Mouse (Mus musculus): ENCODE measurements around the gene Dnaja1. TPM values are rescaled to one million over a fixed set of nuclear protein-coding genes. Genes with fewer than 3 reads are reported as not detected.

The Dnaja1 gene
- polyA plus RNA-seq, 1 experiment from 2014 or later, result 583 TPM

DNA sequence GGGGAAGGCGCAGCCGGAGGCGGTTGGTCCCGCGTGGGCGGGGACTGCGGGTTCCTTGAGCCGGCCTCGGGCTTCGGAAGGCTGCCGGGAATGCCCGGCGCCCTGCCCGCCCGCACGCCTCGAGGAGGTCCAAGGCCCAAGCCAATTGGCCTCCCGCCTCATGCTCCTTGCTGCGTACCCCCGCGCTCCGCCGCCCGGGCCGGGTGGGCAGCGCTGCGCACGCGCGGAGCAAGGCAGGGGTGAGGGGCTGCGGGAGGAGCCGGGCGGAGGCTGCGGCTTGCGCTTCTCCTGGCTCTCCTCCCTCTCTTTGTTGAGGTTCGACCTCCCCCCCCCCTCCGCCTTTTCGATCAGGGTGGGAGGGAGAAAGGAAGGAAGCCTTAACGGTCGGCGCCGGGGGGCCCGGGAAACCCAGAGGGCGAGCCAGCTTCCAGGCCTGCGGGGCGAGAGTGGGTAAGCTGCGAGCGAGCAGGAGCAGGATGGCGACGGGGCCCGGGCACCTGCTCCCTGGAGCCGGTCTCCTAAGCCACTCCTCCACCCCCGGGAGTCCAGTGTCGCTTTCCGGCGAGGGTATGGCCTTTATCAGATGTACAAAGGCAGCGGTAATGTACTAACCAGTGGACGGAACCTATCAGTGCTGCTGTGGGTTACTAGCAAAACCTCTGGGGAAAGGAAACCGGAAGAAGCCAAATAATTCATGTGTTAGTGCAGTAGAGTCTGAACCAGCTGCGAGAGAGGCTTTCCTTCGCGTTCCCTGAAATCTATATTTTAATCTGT is 924 bp downstream of the Dnaja1 start:
- H3K4me1 ChIP-seq (ENCODE audit: control insufficient read depth, insufficient read depth, low read length), result peaks cover 17% of the 10 kb centered on the region
- H3K36me3 ChIP-seq (ENCODE audit: control insufficient read depth, insufficient read depth, low read length), result peaks cover 19% of the 10 kb centered on the region; the same call in 1 of the 2 replicates
- H3K27ac ChIP-seq (replicated peaks; ENCODE audit: low read depth, low read length), result peak overlapping the region; percentile 98
- peak; percentile 80 for DNase-seq (ENCODE audit: low spot score)
- peak overlapping the region; percentile 96 for H3K9ac ChIP-seq (ENCODE audit: low read length)
- peak overlapping the region; percentile 91 for H3K4me3 ChIP-seq (ENCODE audit: low read depth, low read length)
- no peaks in the 10 kb centered on the region for H3K9me3 ChIP-seq (ENCODE audit: control insufficient read depth, low read length)
- peak; percentile 87 for ATAC-seq (ENCODE audit: insufficient number of reproducible peaks, low FRiP score, low TSS enrichment, low read depth)
- H3K27me3 ChIP-seq (ENCODE audit: control insufficient read depth, insufficient read depth, low read length), result no peaks in the 10 kb centered on the region
- peak overlapping the region; percentile 80 for H3K4me2 ChIP-seq (ENCODE audit: low read depth, severe bottlenecking)
- WGBS, result under 1% methylated on average over 38 of the region's 62 CpGs

DNA sequence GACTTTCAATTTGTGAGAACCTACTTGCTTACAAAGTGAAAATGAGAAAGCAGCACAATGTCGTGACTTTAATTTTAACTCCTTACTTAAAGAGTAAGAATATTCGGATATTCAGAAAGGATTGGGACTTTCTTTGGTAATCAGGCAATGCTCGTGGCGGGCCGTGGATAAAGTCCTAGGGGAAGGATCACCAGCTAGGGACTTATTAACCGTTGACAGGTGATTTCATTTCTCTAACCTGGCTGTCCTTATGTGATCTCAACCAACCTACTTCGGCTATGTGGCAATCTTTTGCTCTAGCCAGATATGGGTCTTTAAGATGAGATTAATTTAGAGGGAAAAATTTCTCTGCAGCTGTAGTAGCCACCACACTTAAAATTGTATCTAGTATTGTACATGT is 3.2 kb downstream of the Dnaja1 start:
- Histone ChIP-seq H3K4me3 (ENCODE audit: low read depth, low read length) (no peak overlapping the region), H3K4me1 (ENCODE audit: control insufficient read depth, insufficient read depth, low read length) (peaks cover 17% of the 10 kb centered on the region), H3K36me3 (ENCODE audit: control insufficient read depth, insufficient read depth, low read length) (peaks cover 26% of the 10 kb centered on the region; the same call in 1 of the 2 replicates), H3K9me3 (ENCODE audit: control insufficient read depth, low read length) (no peaks in the 10 kb centered on the region), H3K9ac (ENCODE audit: low read length) (no peak overlapping the region), H3K27ac (replicated peaks; ENCODE audit: low read depth, low read length) (no peak overlapping the region), H3K4me2 (ENCODE audit: low read depth, severe bottlenecking) (no peak overlapping the region), H3K27me3 (ENCODE audit: control insufficient read depth, insufficient read depth, low read length) (no peaks in the 10 kb centered on the region)
- ATAC-seq (ENCODE audit: insufficient number of reproducible peaks, low FRiP score, low TSS enrichment, low read depth) (no peak), DNase-seq (ENCODE audit: low spot score) (no peak)
- 89% methylated on average over 7 of the region's 7 CpGs for WGBS

DNA sequence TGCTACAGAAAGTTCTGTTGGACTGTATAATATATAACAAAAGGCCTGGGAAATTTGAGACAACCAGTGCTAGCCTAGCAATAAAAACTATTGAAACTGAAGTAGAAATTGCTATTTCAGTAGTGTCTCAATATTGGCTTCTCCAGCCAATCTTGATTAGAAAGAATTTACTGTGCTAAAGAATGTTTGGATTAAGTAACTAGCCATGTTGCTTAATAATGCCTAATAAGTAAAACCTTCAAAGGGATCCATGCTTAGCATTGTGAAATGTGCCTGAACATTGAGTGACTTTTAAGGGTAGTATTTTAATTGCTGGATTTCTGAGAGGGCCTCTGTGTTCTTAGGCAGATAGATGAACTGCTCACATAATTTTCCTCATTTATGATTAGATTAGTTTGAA is 3.6 kb downstream of the Dnaja1 start:
- ATAC-seq (ENCODE audit: insufficient number of reproducible peaks, low FRiP score, low TSS enrichment, low read depth), result no peak
- no peak overlapping the region for H3K4me3 ChIP-seq (ENCODE audit: low read depth, low read length)
- H3K9me3 ChIP-seq (ENCODE audit: control insufficient read depth, low read length), result no peaks in the 10 kb centered on the region
- no peaks in the 10 kb centered on the region for H3K27me3 ChIP-seq (ENCODE audit: control insufficient read depth, insufficient read depth, low read length)
- no peak for DNase-seq (ENCODE audit: low spot score)
- H3K9ac ChIP-seq (ENCODE audit: low read length), result no peak overlapping the region
- H3K4me2 ChIP-seq (ENCODE audit: low read depth, severe bottlenecking), result no peak overlapping the region
- no peak overlapping the region for H3K27ac ChIP-seq (replicated peaks; ENCODE audit: low read depth, low read length)
- H3K4me1 ChIP-seq (ENCODE audit: control insufficient read depth, insufficient read depth, low read length), result peaks cover 17% of the 10 kb centered on the region
- peaks cover 26% of the 10 kb centered on the region; the same call in 1 of the 2 replicates for H3K36me3 ChIP-seq (ENCODE audit: control insufficient read depth, insufficient read depth, low read length)

DNA sequence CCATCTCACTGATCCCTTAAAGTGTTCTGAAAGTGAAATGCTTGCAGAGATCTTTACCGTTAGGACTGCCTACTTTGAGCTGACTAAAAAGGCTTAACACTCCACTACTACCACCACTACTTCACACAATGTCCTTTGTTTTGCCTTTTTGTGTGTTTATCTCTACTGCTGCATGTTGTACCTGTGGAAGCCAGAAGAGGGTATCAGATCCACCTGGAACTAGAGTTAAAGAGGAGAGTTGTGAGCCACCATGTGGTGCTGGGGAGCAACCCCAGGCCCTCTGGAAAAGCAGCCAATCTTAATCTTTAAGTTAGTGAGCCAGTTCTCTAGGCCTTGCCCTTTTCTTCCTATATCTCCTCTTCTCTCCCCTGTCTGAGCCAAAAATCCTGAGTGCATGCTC is 5.3 kb downstream of the Dnaja1 start:
- no peak overlapping the region for H3K4me2 ChIP-seq (ENCODE audit: low read depth, severe bottlenecking)
- 92% methylated on average over 1 of the region's 1 CpGs for WGBS
- H3K36me3 ChIP-seq (ENCODE audit: control insufficient read depth, insufficient read depth, low read length), result peaks cover 26% of the 10 kb centered on the region; the same call in 1 of the 2 replicates
- H3K27me3 ChIP-seq (ENCODE audit: control insufficient read depth, insufficient read depth, low read length), result no peaks in the 10 kb centered on the region
- H3K4me3 ChIP-seq (ENCODE audit: low read depth, low read length), result no peak overlapping the region
- ATAC-seq (ENCODE audit: insufficient number of reproducible peaks, low FRiP score, low TSS enrichment, low read depth), result no peak
- H3K9ac ChIP-seq (ENCODE audit: low read length), result no peak overlapping the region
- H3K27ac ChIP-seq (replicated peaks; ENCODE audit: low read depth, low read length), result no peak overlapping the region
- H3K4me1 ChIP-seq (ENCODE audit: control insufficient read depth, insufficient read depth, low read length), result peaks cover 13% of the 10 kb centered on the region
- no peaks in the 10 kb centered on the region for H3K9me3 ChIP-seq (ENCODE audit: control insufficient read depth, low read length)
- no peak for DNase-seq (ENCODE audit: low spot score)

DNA sequence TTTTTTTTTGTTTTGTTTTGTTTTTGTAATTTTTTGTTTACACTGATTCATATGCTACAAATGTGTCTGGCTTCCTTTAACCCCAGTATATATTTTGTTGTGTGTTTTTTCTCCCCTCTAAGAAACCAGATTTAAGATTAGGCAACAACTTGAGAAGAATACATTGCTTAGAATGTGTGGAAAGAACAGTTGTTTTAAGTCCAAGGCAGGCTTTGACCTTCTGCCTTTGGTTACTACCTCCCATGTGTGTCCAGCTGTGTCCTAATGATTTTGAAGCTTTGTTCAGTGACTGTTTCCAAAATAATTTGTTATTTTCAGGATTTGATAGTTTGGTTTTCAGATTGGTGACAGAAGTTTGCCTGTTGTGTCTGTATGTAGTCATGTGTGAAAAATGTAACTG is 9.3 kb downstream of the Dnaja1 start:
- no peak overlapping the region for H3K4me3 ChIP-seq (ENCODE audit: low read depth, low read length)

DNA sequence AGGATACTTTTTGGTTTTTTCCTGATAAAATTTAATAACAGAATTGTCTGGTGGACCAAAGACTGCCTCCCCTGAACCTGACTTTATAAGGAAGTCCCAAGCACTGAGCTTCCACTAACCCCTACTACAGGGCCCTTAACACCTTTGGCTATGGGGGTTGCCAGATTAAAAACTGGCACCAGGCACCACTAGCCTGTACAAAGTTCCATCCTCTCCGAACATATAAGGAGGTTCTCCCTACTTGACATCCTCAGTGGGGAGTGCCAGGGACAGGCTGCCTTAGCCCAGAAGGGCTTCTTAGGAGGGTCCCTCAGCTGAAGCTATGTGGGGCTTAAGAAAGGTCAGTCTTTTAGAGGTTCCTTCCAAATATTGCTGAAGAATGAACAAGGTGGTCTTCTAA is 13.4 kb downstream of the Dnaja1 start:
- DNase-seq (ENCODE audit: low spot score) (no peak), ATAC-seq (ENCODE audit: insufficient number of reproducible peaks, low FRiP score, low TSS enrichment, low read depth) (no peak)
- Histone ChIP-seq H3K27ac (replicated peaks; ENCODE audit: low read depth, low read length) (no peak overlapping the region), H3K9ac (ENCODE audit: low read length) (no peak overlapping the region), H3K4me2 (ENCODE audit: low read depth, severe bottlenecking) (no peak overlapping the region), H3K9me3 (ENCODE audit: control insufficient read depth, low read length) (no peaks in the 10 kb centered on the region), H3K4me1 (ENCODE audit: control insufficient read depth, insufficient read depth, low read length) (no peaks in the 10 kb centered on the region), H3K36me3 (ENCODE audit: control insufficient read depth, insufficient read depth, low read length) (peaks cover 8% of the 10 kb centered on the region; the same call in 1 of the 2 replicates), H3K4me3 (ENCODE audit: low read depth, low read length) (no peak overlapping the region), H3K27me3 (ENCODE audit: control insufficient read depth, insufficient read depth, low read length) (no peaks in the 10 kb centered on the region)
- WGBS, result 75% methylated on average over 1 of the region's 1 CpGs

More for the DNA sequence above, 9.3 kb downstream of the Dnaja1 start:
- Histone ChIP-seq H3K36me3 (ENCODE audit: control insufficient read depth, insufficient read depth, low read length) (peaks cover 23% of the 10 kb centered on the region; the same call in 1 of the 2 replicates), H3K27ac (replicated peaks; ENCODE audit: low read depth, low read length) (no peak overlapping the region), H3K9ac (ENCODE audit: low read length) (no peak overlapping the region), H3K9me3 (ENCODE audit: control insufficient read depth, low read length) (no peaks in the 10 kb centered on the region), H3K27me3 (ENCODE audit: control insufficient read depth, insufficient read depth, low read length) (no peaks in the 10 kb centered on the region), H3K4me1 (ENCODE audit: control insufficient read depth, insufficient read depth, low read length) (no peaks in the 10 kb centered on the region), H3K4me2 (ENCODE audit: low read depth, severe bottlenecking) (no peak overlapping the region)
- DNase-seq (ENCODE audit: low spot score) (no peak), ATAC-seq (ENCODE audit: insufficient number of reproducible peaks, low FRiP score, low TSS enrichment, low read depth) (no peak)

DNA sequence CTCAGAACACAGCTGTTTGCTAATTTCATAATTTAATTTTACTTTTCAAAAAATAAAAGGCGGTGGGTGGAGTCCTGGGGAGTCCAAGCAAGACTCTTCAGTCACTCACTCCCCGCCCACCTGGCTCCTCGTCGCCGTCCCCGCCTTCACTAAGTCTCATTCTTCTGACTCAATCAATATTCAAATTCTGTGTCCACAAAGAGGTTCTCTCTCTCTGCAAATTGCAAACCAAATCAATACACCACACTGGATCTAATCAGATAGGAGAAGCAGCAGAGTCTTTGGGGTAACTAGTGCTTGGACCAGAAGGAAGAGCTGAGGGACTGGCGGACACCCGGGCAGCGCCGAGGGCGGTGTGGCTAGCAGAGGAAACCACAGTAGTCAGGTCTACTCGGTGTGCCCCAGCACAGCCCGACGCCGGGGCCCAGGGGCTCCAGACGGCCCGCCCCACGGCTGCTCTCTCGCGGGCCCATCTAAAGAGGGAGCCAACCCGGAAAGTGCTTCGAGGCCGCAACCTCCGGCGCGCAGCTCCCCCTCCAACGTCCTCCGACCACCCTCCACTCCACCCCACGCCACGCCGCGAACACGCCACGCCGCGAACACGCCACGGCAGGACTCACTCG is 35.3 kb downstream of the Dnaja1 start:
- Histone ChIP-seq H3K27ac (replicated peaks; ENCODE audit: low read depth, low read length) (no peak overlapping the region), H3K4me3 (ENCODE audit: low read depth, low read length) (peak overlapping the region; percentile 100), H3K9ac (ENCODE audit: low read length) (peak overlapping the region; percentile 89), H3K4me1 (ENCODE audit: control insufficient read depth, insufficient read depth, low read length) (no peaks in the 10 kb centered on the region), H3K9me3 (ENCODE audit: control insufficient read depth, low read length) (no peaks in the 10 kb centered on the region), H3K4me2 (ENCODE audit: low read depth, severe bottlenecking) (peak overlapping the region; percentile 71), H3K36me3 (ENCODE audit: control insufficient read depth, insufficient read depth, low read length) (peaks cover 5% of the 10 kb centered on the region; the same call in 1 of the 2 replicates), H3K27me3 (ENCODE audit: control insufficient read depth, insufficient read depth, low read length) (no peaks in the 10 kb centered on the region)
- DNase-seq (ENCODE audit: low spot score) (no peak), ATAC-seq (ENCODE audit: insufficient number of reproducible peaks, low FRiP score, low TSS enrichment, low read depth) (peak; percentile 76)
- WGBS, result under 1% methylated on average over 37 of the region's 39 CpGs

DNA sequence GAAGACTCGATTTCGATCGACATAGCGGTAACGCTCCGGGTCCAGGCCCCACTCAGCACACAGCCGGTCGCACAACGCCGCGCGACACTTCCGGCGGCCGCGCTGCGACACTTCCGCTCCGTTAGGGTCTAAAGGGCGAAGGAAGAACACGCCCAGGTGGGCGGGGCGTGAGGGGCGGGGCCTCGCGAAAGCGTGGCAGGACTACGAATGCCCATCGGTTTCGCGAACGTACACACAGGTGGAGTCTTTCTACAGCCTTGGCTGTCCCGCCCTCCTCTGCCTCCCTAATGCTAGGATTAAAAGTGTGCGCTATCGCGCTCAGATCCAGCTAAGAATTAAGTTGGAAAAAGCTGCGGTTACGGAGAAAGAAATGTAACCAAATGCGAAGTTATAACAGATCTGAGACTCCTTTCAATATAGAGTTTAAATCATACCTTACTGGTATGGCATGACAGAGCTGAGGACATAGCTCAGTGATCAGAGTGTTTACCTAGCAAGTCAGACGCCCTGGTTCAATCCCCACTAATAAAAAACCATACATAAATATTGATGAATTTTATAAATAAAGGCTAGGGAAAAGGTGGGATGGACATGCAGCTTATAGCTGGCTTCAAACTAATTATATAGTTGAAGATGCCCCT is 36.0 kb downstream of the Dnaja1 start, which contains the start of gene Smu1:
Gene Smu1 (minus strand): TSS at position 144 of the 641 bp plus-strand sequence.
- peak within 1 kb of the TSS; percentile 89 for H3K9ac ChIP-seq (ENCODE audit: low read length)
- ATAC-seq (ENCODE audit: insufficient number of reproducible peaks, low FRiP score, low TSS enrichment, low read depth) (peak; percentile 98), DNase-seq (ENCODE audit: low spot score) (peak; percentile 99)
- no peaks in the 10 kb centered on the region for H3K4me1 ChIP-seq (ENCODE audit: control insufficient read depth, insufficient read depth, low read length)
- 2% methylated on average over 40 of the region's 40 CpGs for WGBS
- no peak within 1 kb of the TSS for H3K27ac ChIP-seq (replicated peaks; ENCODE audit: low read depth, low read length)
- H3K9me3 ChIP-seq (ENCODE audit: control insufficient read depth, low read length), result no peaks in the 10 kb centered on the region
- peak within 1 kb of the TSS; percentile 71 for H3K4me2 ChIP-seq (ENCODE audit: low read depth, severe bottlenecking)
- peaks cover 5% of the 10 kb centered on the region; the same call in 1 of the 2 replicates for H3K36me3 ChIP-seq (ENCODE audit: control insufficient read depth, insufficient read depth, low read length)
- no peaks in the 10 kb centered on the region for H3K27me3 ChIP-seq (ENCODE audit: control insufficient read depth, insufficient read depth, low read length)
- peak within 1 kb of the TSS; percentile 100 for H3K4me3 ChIP-seq (ENCODE audit: low read depth, low read length)

Measured in limb, embryonic 11.5 days (tissue).